Mouse (Mus musculus) adrenal gland, adult 18-20 months (tissue): ENCODE measurements at regions not wholly inside any gene's neighbourhood (a gene's known extent, or its start where the extent isn't known, plus 50 kb on each side); places are given as distances from the start of the nearest gene placed in this dataset.

Source experiments
- DNase-seq, 2 experiments: peaks; one replicate each; pipeline ENCODE4 v3.0.0; 2021 to 2022; ENCODE audit warnings: low spot score in 2 of 2

DNA sequence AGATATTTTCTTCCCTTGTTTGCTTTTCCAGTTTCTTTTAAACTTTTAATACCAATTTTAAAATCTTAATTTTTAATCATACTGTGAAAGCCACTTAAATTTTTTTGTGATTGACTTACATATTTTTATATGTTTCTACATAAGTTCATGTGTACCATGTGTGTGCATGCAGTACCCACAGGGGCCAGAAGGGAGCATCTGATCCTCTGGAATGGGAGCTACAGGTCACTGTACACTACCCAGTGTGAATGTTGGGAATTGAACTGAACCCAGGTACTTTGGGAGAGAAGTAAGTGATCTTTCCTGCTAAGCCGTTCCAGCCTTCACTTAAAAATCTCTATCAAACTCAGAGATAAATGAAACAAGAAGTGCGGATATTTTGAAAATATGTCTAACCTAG is 302.5 kb upstream of the Gm15217 start:
- no peak for DNase-seq

DNA sequence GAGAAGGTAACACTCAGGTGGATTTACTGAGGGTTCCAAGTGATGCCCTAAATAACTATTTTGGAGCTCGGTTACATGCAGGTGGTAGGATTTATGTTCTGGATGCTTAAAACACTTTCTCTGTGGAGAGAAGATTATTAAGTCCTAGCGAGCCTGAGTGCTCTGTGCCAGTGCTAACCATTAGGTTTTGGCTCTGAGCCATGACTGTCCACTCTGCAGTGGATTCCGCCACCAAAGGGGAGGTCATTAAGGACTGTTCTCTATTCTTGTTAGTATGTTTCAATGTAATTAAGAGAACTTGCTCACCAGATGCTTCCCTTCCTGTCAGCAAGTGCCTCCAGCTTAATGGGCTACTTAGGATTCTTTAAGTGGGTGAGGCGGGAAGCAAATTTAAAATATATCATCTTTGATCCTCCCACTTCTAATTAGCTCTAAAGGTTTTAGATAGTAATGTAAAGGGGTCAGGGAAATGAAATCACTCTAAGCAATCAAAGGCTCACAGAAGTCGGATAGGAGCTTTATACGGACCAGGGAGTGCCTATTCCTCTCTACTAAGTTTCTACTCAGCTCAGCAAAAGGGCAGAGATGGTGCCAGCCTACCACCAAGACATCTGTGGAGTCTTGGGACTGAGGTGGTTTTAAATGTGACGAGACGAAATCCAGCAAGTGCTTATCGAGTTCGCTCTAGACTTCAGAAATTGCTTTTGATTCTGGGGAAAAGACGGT is 301.6 kb upstream of the Gm15217 start:
- DNase-seq, result no peak

DNA sequence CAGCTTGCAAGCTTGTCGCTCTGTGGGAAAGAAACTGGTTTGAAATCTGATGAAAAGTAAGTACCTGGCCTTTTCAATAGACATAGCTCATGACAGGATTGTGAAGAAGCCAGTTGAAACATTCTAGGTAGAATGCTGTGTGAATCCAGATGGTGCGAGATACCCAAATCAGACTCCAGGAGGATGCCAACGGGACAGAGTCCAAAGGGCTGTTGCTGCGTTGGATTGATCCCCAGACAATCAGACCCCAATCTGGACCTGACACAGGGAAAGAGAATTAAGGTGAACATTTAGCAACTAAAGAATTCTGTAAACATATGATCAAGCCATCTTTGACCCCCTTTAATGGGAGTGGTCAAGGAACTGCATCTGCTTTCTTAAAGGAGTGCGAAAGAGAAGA is 296.6 kb upstream of the Gm15217 start:
- no peak for DNase-seq

DNA sequence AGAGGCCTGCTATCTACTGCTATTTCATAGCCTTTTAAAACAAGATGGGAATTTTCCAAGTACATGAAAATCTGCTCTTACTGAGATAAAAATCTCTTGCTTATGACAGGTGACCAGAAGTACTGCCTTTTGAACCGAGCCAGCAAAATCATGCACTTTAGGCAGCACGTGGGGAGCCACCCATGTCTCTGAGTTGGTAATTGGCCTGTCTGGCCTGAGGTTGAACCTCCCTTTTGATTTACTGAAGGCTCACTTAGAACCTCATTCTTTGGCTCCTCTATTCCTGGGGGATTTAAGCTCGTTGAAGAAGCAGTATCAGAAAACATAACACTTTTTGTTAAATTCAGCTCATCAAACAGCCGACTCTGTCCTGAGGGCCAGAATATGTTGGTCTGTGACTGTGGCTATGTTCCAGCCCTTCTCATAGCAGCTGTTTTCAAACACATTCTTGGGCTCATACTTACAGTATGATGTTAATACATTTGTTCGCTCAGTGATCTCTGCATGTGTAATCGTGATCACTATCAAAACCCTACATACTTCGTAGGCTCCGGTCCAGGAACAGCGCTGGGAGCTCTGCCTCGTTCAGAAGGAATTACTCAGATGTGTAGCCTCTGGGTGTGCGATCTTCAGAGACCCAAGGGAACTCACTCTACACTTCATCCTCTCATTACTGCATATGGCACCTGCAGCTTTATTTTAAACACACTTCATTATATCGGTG is 290.1 kb upstream of the Gm15217 start:
- DNase-seq, result no peak

DNA sequence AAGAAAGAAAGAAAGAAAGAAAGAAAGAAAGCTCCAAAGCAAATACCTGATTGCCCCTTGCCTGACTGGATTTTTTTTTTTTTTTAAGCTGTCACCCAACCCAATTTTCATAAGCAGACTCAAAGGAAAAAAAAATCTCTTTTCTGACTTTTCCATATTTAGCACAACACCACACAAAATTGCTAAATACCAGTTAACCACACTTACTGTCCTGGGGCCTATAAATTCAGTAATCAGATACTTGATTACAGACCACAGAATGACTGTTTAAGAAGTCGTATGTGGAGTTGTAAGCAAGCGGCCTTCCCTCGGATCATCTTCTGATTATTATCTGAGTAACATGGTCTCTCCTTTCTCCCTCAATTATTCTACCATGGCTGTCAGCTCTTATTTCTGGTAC is 263.3 kb upstream of the Gm15217 start:
- DNase-seq, result no peak

DNA sequence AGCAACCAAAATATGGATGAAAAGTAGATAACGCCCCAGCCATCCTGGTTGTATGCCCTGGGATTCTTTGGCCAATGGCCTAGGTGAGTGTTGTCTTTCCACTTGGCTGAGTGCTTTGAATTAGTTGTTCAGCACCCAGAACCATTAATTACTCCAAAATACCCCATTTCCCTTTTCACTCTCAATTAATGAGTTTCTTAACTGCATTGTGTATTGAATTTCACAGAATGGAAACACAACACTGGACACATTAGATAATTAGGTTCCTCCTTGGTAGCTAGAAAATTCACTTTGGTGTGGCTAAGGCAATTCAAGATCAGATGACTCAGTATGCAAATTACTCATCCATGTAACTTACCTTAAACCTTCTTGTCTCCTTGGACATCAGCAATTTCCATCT is 252.7 kb upstream of the Gm15217 start:
- no peak for DNase-seq

DNA sequence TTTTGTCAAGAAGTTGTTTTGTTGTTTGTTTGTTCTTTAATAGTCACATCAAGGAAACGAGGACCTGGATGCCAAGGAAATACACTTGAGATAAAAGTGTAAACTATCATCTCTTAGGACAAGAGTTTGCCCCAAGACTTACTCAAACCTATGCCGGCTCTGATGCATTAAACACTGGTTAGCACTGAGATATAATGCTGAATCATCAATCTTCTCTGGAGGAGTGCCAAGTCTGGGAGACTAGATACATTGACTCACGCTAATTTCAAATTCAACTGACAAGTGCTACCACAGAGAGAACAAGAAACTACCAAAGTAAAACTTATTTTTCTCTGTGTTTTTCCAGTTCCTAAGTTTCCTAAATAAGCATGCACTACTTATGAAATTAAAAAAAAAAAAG is 249.5 kb upstream of the Gm15217 start:
- DNase-seq, result no peak

DNA sequence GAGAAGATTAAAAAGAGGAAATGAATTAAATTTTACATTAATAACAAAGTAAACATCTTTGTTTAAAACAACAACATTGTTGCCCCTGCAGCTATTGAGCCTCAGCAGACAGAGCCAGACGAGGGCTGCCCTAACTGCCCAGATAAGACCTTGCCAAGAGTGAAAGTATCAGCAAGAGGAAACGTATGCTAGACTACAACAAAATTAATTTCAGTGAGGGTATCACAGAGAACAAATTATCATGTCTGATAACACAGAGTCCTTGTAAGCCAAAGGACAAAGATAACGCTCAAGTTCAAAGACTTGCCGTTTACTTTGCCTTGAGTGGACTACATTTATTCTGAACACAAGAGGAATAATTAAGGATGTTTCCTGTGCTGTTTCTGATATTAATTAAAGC is 235.0 kb upstream of the Gm15217 start:
- DNase-seq, result no peak

DNA sequence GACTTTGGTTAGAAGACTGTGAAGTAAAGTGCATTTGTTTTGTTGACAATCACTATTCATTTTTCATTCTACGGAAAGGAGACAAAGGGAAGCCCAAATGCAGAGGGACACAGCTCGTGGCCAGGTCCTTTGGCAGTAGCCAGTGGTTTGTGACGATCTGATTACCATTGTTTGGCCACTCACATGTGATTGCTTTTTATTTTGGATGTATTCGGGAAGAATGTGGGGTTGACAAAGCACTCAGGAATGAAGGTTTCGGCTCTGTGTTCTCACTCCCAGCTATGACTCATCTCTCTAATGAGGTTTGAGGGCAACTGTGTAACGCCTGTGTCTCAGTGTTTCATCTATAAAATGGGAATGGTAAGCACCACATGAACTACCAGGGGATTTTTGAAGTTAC is 234.5 kb upstream of the Gm15217 start:
- DNase-seq, result no peak

DNA sequence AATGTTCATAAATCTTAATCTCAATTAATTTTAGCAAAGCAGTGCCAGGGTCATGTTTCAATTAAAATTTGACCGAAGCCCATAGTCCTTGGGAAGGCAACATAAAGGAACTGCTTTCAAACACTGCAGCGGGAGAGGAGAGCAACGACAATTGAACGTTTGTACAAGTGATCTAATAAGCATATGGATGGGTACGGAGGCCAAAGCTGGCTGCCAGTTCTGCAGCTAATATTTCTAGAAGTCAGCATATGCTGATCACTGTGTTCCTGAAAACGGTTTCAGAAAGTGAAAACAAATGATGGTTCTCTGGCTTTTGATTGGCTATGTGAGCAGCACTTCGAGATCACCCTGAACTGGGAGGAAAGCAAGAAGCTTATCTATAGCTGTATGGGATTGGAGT is 233.6 kb upstream of the Gm15217 start:
- no peak for DNase-seq

DNA sequence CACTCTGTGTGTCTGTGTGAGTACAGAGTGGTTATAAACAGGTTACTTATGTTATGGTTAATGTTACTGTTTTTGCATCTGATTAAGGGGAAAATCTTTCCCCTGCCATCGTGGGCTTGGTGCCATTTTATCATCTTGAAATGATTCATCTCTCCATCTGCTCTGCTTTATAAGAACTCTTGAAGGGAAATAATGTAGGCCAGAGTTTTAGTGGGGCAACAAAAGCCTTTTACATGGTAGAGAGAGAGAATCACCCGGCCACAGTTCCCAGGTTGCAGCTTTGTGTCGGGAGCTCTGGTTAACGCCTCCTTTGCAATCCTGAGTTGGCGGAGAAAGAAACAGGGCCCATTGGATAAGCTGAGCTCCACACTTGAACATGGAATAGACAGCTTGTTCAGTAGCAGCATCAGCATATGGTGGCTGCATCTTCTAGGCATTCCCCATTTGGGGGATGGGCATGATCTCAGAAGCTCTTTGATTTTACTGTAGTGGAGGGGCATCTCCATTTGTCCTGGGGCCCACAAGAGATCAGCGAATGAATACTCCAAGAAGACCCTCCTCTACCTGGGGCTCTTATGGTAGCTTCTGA is 230.0 kb upstream of the Gm15217 start:
- no peak for DNase-seq

DNA sequence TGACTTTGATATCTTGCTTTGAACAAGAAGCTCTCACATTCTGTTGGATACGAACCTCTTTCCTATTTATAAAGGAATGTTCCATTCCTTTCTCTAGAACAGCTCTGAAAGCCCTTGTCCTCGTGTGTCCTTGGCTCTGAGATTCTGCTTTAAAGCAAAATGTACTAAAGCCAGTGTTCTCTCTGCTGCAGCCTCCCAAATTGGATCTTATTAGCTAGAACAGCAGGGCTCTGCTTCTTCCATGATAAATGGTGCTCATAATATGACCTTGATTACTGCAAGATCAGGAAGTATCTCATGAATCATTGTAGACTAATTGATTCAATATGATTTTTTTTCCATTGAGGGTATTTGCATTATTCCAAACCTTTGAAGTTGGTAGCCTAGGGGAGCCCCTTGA is 220.5 kb upstream of the Gm15217 start:
- no peak for DNase-seq

DNA sequence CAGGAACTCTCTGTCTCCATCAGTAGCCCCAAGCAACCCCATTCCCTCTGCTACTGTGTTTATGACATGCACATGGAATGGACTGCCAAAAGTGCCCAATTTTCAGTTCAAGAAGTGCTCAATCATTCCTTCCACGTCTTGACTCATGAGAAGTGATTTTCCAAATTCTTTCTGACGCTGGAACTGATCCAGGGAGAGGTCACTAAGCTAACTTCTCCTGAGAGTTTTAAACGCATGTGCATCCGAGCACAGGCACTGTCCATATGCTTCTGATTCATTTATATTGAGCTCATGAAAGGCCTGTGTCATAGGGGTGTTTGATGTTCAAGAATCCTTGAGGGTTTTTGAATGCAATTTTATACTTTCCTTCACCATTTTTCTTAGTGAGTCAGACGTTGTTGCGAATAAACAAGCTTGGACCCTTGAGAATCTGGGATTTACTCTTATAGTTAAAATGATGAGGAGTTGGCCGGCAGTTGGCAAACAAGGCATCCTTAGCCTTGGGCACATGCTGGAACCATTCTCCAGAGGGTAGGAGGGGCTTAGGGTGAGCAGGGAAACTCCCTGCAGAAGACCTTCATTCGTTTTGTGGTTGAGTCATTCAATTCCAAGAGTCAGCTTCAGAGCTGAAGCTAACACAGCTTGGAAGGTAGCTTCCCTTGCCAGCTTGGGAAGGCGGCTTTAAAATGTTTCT is 206.9 kb upstream of the Gm15217 start:
- DNase-seq, result no peak

DNA sequence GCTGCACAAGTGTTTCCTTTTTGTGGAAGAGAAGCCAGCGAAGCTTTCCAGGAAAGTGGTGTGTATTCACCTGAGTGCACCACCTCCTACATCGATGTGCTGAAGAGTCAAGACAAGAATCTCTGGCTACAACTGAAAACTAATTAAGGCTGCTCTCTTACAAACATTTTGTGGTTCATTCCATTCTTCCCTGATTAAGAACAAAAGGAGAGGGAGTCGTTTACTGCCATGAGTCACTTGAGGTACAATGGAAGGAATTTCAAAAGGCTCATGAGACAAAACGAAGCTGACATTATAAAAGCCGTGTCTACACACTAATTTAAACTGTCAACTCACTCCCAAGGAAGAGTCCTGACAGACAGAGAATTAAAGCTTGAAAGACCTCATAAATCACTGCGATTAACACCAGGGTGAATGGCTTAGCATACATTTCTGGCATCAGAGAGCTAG is 206.3 kb upstream of the Gm15217 start:
- no peak for DNase-seq

DNA sequence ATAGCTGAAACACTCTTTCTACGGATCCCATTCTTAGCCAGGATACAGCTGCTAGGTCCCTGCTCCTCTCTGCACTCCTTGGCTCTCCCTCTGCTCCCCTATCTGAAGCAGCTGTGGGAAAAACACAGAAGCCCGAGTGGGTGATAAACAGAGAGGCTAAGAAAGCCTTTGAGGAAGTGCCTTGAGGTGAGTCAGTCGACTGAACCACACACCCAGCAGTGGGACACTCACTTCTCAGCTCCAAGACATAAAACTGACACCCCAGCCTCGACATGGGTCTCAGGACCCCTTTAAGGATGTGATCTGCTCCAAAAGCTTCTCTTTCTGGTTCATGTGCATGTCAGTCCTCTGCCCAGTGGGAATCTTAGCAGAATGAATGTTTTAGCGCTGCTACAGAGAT is 204.8 kb upstream of the Gm15217 start:
- DNase-seq, result no peak

DNA sequence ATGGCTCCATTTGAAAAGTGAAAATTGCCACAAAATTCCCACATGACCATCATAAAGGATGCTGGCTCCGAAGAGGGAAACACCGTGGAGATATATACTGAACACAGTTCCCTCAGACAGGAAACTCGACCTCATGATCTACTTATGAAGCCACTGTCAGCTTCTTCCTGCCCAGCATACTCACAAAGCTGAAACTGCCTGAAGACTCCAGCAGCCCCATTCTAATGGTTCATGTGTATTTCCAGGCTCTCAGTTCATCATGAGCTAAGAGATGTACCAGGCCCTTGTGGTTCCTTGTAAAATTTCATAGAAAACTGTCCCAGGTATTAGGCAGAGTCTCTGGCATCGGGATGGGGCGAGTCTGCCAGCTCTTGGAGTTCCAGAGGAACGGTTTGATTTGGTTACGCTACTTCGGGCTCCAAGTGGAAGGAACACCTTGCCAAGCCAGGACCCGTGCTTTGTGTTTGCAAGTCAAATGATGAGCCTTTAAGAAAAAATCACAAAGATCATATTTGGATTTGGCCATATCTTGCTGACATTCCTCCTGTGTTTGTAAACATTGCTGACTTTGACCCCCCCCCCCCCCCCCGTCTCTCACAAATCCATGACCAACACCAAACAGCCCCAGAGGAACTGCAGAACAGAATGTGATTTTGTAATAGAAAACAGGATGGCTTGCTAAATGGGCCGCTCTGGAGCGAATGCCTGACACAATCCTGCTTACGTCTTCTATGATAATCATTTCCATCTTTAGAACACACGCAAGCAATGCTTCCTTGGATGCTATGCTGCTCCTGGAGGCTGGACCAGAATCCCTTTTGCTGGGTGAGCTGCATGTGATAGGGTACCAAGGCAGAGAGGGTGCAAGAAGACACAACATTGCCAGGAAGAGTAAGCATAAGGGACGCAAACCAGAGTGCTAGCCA is 203.7 kb upstream of the Gm15217 start:
- DNase-seq, result no peak

DNA sequence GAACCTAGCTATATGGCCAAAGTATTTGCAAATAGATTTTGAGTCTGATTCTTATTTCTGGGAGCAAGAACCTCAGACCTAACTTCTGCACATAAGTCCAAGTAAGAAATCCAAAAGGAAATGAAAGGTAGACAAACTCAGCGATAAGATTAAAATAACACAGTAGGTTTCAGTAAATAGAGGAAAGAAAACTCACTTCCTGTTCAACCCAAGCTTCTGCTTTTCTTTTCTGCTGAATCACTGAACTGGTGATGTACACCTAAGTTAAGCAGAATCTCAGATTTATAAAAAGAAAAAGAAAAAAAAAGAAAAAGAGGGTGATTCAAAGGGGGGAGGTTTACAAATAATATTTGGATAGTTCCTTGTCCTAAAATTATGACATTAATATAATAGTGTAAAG is 200.2 kb upstream of the Gm15217 start:
- DNase-seq, result no peak

DNA sequence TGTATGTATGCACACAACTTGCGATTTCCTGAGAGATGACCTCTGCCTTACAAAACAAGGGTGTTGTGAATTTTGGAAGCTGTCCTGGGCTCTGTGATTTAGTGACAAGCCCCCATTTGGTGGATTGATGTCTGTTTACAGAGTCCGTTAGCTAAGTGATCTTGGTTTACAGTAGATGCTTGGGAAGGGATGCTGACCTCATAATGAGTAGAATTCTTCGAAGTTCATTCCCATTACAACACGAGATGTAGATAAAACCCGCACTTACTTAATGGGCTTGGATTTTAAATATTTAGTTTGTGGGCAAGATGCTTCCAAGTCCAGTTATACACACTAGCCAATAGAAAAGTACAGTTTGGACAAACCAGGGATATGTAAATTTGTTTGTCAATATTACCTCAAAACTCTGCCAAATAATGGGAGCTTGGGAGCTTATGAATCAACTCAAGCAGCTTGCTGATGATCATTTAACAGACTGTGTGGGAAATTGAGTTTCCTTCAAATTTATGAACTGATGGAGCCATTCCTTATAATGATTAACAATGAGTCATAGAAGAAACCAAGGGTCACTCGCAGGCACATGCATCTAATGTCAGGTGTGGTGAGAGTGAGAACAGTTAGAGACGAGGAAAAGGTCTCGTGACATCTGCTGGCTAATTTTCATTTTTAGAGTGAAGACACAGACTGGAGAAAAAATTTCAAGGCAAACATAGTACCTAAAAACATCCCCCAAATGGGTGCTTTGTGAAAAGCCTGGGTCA is 187.4 kb upstream of the Gm15217 start:
- no peak for DNase-seq

DNA sequence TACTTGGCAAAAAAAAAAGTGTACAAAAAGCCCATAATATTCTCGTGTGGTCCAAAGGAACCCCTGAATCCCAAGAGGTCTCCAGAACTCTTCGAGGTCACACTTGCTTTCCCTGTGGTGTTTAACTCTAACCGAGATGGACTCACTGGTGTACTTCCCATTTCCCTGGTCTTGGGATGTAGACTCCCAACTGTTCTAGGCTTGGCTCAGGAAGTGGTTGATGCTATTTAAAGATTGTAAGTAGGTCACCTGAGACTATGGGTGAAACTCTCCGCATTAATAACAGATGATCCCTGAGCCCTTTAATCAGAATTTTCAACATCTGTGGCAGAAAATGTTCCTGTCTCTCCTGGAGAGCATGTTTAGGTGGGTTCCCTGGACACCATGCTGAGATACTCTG is 185.6 kb upstream of the Gm15217 start:
- no peak for DNase-seq

DNA sequence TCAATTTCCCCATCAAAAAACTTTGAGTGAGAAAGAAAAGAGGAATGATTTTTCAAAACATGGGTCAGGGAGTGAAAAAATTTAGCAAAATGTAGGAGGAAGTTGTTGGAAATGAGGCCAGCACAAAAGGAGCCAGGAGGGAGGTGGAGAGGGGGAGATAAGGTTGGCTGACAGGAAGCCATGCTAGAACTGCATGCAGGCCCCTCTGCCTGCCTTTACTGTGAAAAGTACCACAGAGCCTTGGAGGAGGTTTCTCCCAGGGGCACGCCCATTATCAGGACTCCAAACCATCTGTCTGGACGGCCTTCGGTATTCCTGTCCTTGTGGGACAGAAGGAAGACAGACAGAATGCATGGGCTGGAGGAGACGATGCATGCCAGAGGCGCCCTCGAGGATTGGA is 183.3 kb upstream of the Gm15217 start:
- DNase-seq, result no peak
